In the genomic region with DNA sequence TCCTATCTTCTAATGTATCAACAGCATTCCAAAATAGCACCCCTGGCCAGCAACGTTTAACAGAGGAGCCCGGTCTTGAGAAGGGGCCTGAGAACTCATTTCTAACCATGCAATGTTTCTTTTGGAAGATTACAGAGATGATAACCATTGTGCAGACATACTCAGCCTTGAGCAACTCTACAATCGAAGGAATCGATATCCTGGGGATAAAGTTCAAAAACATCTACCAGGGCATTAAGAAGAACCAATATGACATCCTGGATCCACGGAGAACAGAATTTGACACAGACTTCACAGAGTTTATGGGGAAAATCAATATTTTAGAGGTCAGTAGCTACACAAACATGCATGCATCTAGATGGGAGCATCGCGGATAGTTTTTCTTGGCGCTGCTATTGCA, we compare ENCODE assay signal across 30 mouse cellular contexts.
"Had no signal": no experiment of that assay in that cellular context is flagged by ENCODE, and none has a peak within 500 bp of the region (broad histone marks: within the 10 kb centered on the region; RNA-seq: fewer than 3 reads in every experiment).

No protein-coding gene starts in this region.

- H3K27ac ChIP-seq: left cerebral cortex, adult 2 months; limb, embryonic 10.5 days; limb, embryonic 12.5 days; limb, embryonic 13.5 days; limb, embryonic 15.5 days; liver, embryonic 13.5 days; liver, embryonic 14.5 days; liver, embryonic 15.5 days; lung, embryonic 15.5 days; macrophage; midbrain, embryonic 10.5 days; midbrain, embryonic 12.5 days; midbrain, embryonic 13.5 days; midbrain, embryonic 15.5 days; neural tube, embryonic 12.5 days had no signal

- H3K4me3 ChIP-seq: left cerebral cortex, adult 2 months; limb, embryonic 10.5 days; limb, embryonic 12.5 days; limb, embryonic 13.5 days; limb, embryonic 15.5 days; liver, embryonic 13.5 days; liver, embryonic 15.5 days; lung, embryonic 15.5 days; megakaryocyte, embryonic 14.5 days; midbrain, embryonic 10.5 days; midbrain, embryonic 12.5 days; midbrain, embryonic 13.5 days; midbrain, embryonic 15.5 days; myocyte; neural tube, embryonic 12.5 days had no signal

- H3K9ac ChIP-seq: limb, embryonic 12.5 days; limb, embryonic 13.5 days; limb, embryonic 15.5 days; liver, embryonic 13.5 days; liver, embryonic 14.5 days; liver, embryonic 15.5 days; lung, embryonic 14.5 days; lung, embryonic 15.5 days; midbrain, embryonic 12.5 days; midbrain, embryonic 13.5 days; midbrain, embryonic 15.5 days; neural tube, embryonic 12.5 days had no signal

- H3K36me3 ChIP-seq: limb, embryonic 10.5 days; limb, embryonic 12.5 days; limb, embryonic 13.5 days; limb, embryonic 15.5 days; liver, embryonic 15.5 days; lung, embryonic 15.5 days; midbrain, embryonic 10.5 days; midbrain, embryonic 12.5 days; midbrain, embryonic 13.5 days; midbrain, embryonic 15.5 days; neural tube, embryonic 12.5 days had no signal

- DNase-seq: left cerebral cortex, postnatal 4 days; liver, embryonic 13.5 days; lung, adult 18-20 months; lung, adult 2 months; lung, embryonic 14.5 days; lung, postnatal 10 days; lung, postnatal 14 days; lung, postnatal 36 days; lung, postnatal 4 days; midbrain, embryonic 14.5 days had no signal

- H3K4me1 ChIP-seq: liver, embryonic 15.5 days; megakaryocyte, embryonic 14.5 days; midbrain, embryonic 12.5 days; midbrain, embryonic 13.5 days; midbrain, embryonic 15.5 days; neural tube, embryonic 12.5 days had no signal

- H3K9me3 ChIP-seq: limb, embryonic 10.5 days; limb, embryonic 15.5 days; lung, embryonic 15.5 days; midbrain, embryonic 12.5 days; midbrain, embryonic 15.5 days had no signal

- H3K27me3 ChIP-seq: limb, embryonic 12.5 days; limb, embryonic 13.5 days; limb, embryonic 15.5 days; liver, embryonic 13.5 days; liver, embryonic 15.5 days; lung, embryonic 15.5 days; midbrain, embryonic 12.5 days; midbrain, embryonic 13.5 days; midbrain, embryonic 15.5 days; neural tube, embryonic 12.5 days had no signal

- H3K4me2 ChIP-seq: limb, embryonic 12.5 days; limb, embryonic 13.5 days; limb, embryonic 15.5 days; liver, embryonic 11.5 days; liver, embryonic 13.5 days; liver, embryonic 15.5 days; lung, embryonic 14.5 days; lung, embryonic 15.5 days; midbrain, embryonic 11.5 days; midbrain, embryonic 12.5 days; midbrain, embryonic 13.5 days; midbrain, embryonic 15.5 days; neural tube, embryonic 12.5 days had no signal

- ATAC-seq: lung, postnatal 0 days; midbrain, embryonic 13.5 days; midbrain, embryonic 15.5 days; midbrain, embryonic 16.5 days had no signal
